Mouse (Mus musculus) limb, embryonic 14.5 days (tissue): ENCODE data around the gene Gns. TPM values are rescaled to one million over a fixed set of nuclear protein-coding genes. Genes with fewer than 3 reads are reported as not detected.

Experiments used
- ATAC-seq: fragments of 200-750 bp; cut with Nextera tagmentation; 2 replicates; pipeline ENCODE4 v1.8.0; 2017; ENCODE audit warnings: low read depth, moderate number of reproducible peaks, moderate TSS enrichment; ENCODE audit not compliant: low FRiP score
- DNase-seq: peaks from one replicate; pipeline ENCODE4 v3.0.0-alpha.2; 2015; ENCODE audit warnings: low spot score
- H3K27ac ChIP-seq: fragments of 300-500 bp; sonication (generic); replicated peaks from 2 replicates; pipeline ENCODE4 v1.5.1; 2014; ENCODE audit warnings: low read depth, mild to moderate bottlenecking, low read length, moderate library complexity, mixed read lengths
- H3K27me3 ChIP-seq: fragments of 300-500 bp; sonication (generic); 2 replicates; pipeline ENCODE4 v1.6.1; 2014; ENCODE audit warnings: low read length, mixed read lengths; ENCODE audit not compliant: control insufficient read depth, insufficient read depth
- H3K36me3 ChIP-seq: fragments of 300-500 bp; sonication (generic); 2 replicates; pipeline ENCODE4 v1.6.1; 2014; ENCODE audit warnings: mild to moderate bottlenecking, low read length, moderate library complexity, mixed read lengths; ENCODE audit not compliant: control insufficient read depth, insufficient read depth
- H3K4me1 ChIP-seq: fragments of 300-500 bp; sonication (generic); 2 replicates; pipeline ENCODE4 v1.6.1; 2014; ENCODE audit warnings: antibody characterized with exemption, low read length, mixed read lengths; ENCODE audit not compliant: control insufficient read depth, insufficient read depth
- H3K4me2 ChIP-seq: fragments of 300-500 bp; sonication (generic); replicated peaks from 2 replicates; pipeline ENCODE4 v1.6.1; 2014; ENCODE audit warnings: low read depth, mild to moderate bottlenecking, low read length, moderate library complexity; ENCODE audit not compliant: severe bottlenecking
- H3K4me3 ChIP-seq: fragments of 300-500 bp; sonication (generic); replicated peaks from 2 replicates; pipeline ENCODE4 v1.5.1; 2014; ENCODE audit warnings: low read length
- H3K9ac ChIP-seq: fragments of 300-500 bp; sonication (generic); 2 replicates; pipeline ENCODE4 v1.6.1; 2014; ENCODE audit warnings: mild to moderate bottlenecking, low read depth, low read length, moderate library complexity; ENCODE audit not compliant: severe bottlenecking
- H3K9me3 ChIP-seq: fragments of 300-500 bp; sonication (generic); 2 replicates; pipeline ENCODE4 v1.6.1; 2016; ENCODE audit warnings: low read length; ENCODE audit not compliant: control insufficient read depth
- POLR2A ChIP-seq: fragments of 200-500 bp; IDR thresholded peaks from 2 replicates; pipeline ENCODE4 v1.8.0; 2012; ENCODE audit warnings: inconsistent platforms, mild to moderate bottlenecking, moderate library complexity, borderline replicate concordance; ENCODE audit not compliant: insufficient read depth, insufficient read length; ENCODE audit errors: extremely low read depth
- WGBS: fragments of 180-500 bp; shearing (Covaris S2); extraction: QIAGEN DNeasy Blood & Tissue Kit; methylation state at CpG from one replicate; pipeline ENCODE4 v1.1.7; 2014; 5-methylcytosine and 5-hydroxymethylcytosine counted together
- polyA plus RNA-seq, 2 experiments: library from polyadenylated mRNA; depleted of rRNA in 1 of 2; stranded (reverse) in 1 of 2; unstranded in 1 of 2; fragments of >200 nt; fragmentation: Nextera tagmentation in 1 of 2; extraction: Ambion mirVana in 1 of 2; gene quantifications; 2 replicates each; pipeline versions ENCODE4 v1.2.1 to v1.2.3; 2012 to 2014

Gns gene
- polyA plus RNA-seq, 2 experiments = 41.6 to 62.0 TPM

DNA sequence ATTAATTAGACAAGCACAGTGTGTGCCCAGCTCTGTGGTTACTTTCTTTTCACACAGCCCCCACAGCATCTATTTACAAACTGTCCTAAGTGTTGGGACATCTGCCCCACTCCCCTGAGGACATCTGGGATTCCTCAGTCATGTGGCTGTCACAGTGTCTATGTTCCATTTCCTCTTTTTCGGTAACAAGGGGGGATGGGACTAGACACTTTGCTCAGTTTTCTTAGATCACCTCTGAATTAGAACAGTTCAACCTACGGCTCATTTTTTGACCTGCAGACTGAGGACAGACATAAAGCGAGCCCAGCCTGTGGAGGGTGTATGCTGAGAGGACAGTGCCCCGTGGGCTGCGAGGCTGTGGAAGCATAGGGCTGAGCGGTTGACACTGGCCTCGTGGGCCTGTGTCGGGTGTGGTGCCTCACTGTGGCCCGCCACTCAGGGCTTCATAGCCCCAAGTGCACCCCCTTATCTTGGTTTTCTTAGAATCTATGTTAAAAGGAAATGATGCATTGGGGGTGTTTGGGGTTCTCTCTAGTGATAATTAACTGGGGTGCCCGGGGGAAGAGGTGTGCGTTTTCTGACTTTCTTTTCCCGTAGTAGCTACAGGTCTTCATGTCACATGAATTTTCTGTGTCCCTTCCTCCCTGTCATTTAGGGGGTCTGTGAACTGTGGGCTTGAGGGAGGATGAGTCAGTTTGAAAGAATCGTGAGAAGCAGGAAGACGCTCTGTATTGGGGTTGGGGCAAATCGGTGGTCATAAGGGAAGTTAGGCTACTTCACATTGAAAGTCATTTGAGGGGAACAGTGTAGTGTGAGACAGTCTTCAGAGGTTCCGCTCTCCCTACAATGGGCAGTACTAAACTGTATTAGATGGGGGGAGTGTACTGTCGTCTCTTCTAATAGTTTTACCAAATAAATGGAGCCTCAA is 10.1 kb downstream of the Gns start:
- TF ChIP-seq POLR2A = no peak
- 90% methylated on average over 17 of the region's 17 CpGs for WGBS
- Histone ChIP-seq H3K9me3 (no peaks in the 10 kb centered on the region), H3K4me1 (no peaks in the 10 kb centered on the region), H3K27ac (no peak overlapping the region), H3K36me3 (peaks cover 80% of the 10 kb centered on the region), H3K9ac (no peak overlapping the region), H3K4me2 (no peak overlapping the region), H3K27me3 (no peaks in the 10 kb centered on the region), H3K4me3 (no peak overlapping the region)
- DNase-seq (no peak), ATAC-seq (no peak)

GRCm38 (mm10) chr10:121375649-121376493 is 11.0 kb downstream of the Gns start:
- TF ChIP-seq POLR2A = no peak
- Histone ChIP-seq H3K9ac (no peak overlapping the region), H3K4me1 (no peaks in the 10 kb centered on the region), H3K27me3 (no peaks in the 10 kb centered on the region), H3K9me3 (no peaks in the 10 kb centered on the region), H3K36me3 (peaks cover 81% of the 10 kb centered on the region), H3K4me2 (no peak overlapping the region), H3K27ac (no peak overlapping the region), H3K4me3 (no peak overlapping the region)
- DNase-seq (no peak), ATAC-seq (no peak)
- WGBS = 79% methylated on average over 24 of the region's 24 CpGs

DNA sequence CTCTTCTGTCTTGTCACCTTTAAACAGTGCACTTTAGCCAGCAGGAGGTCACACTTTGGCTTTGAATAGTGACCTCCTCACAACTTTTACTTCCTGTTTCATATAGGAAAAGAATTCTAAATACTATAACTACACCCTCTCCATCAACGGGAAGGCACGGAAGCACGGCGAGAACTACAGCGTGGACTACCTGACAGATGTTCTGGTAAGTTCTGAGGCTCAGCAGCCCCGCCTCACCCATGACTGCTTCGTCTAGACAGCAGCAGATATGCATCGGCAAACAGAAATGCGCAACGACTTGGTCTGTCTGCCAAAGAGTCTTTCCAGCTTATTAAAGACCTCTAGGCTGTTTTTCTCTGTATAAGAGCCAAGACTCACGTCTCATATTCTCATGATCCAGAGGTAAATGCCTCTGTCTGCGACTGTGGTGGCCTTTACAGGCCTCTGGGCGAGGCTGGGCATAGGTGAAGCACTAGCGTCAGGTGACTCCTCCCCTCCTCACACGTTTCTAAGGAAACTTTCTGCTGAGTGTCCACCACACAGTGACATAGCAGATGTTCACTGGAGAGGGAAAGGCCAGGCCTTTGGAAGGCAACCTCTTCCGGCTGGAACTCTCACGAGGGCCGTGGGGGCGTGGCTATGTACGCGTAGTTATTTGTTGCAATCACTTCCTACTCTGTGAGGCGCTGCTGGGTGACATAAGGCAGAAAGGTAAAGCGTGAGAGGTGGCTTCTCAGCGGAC is 11.8 kb downstream of the Gns start:
- H3K36me3 ChIP-seq = peaks cover 84% of the 10 kb centered on the region

GRCm38 (mm10) chr10:121379387-121379786 is 14.5 kb downstream of the Gns start:
- H3K4me1 ChIP-seq = no peaks in the 10 kb centered on the region
- 94% methylated on average over 3 of the region's 3 CpGs for WGBS
- no peak for ATAC-seq
- no peak for DNase-seq
- TF ChIP-seq POLR2A = no peak
- H3K4me2 ChIP-seq = no peak overlapping the region
- no peak overlapping the region for H3K27ac ChIP-seq
- no peak overlapping the region for H3K9ac ChIP-seq
- H3K27me3 ChIP-seq = no peaks in the 10 kb centered on the region
- no peak overlapping the region for H3K4me3 ChIP-seq
- H3K36me3 ChIP-seq = peaks cover 90% of the 10 kb centered on the region
- no peaks in the 10 kb centered on the region for H3K9me3 ChIP-seq

More for the DNA sequence above, 11.8 kb downstream of the Gns start:
- Histone ChIP-seq H3K27me3 (no peaks in the 10 kb centered on the region), H3K27ac (no peak overlapping the region), H3K4me2 (no peak overlapping the region), H3K9me3 (no peaks in the 10 kb centered on the region), H3K4me1 (no peaks in the 10 kb centered on the region), H3K9ac (no peak overlapping the region), H3K4me3 (no peak overlapping the region)
- no peak for TF ChIP-seq POLR2A
- WGBS = 87% methylated on average over 24 of the region's 24 CpGs
- ATAC-seq (no peak), DNase-seq (no peak)

DNA sequence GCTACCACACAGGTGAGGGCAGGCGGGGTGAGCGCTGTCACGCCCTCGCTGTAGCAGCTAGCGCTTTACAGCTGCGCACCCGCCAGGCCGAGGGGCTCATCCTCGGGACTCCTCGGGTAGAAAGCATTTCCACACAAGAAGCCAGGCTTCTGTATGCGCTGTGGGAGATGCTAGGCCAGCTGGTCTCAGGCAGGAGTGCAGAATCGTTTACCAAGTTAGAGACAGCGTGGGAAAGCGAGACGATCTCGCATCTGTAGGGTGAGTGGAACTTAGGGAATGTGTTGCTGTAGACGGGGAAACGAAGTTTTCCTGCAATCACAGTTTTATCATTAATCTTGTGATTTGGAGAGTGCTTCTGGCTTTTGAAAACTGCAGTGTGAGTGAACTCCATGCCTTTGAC is 16.4 kb downstream of the Gns start:
- DNase-seq (no peak), ATAC-seq (no peak)
- H3K9me3 ChIP-seq = no peaks in the 10 kb centered on the region
- H3K4me3 ChIP-seq = no peak overlapping the region
- no peak overlapping the region for H3K27ac ChIP-seq
- TF ChIP-seq POLR2A = no peak
- H3K27me3 ChIP-seq = no peaks in the 10 kb centered on the region
- 93% methylated on average over 18 of the region's 18 CpGs for WGBS
- H3K9ac ChIP-seq = no peak overlapping the region
- H3K4me2 ChIP-seq = no peak overlapping the region
- peaks cover 2% of the 10 kb centered on the region; the same call in 1 of the 2 replicates for H3K4me1 ChIP-seq
- H3K36me3 ChIP-seq = peaks cover 87% of the 10 kb centered on the region
